Mouse (Mus musculus): ENCODE data around the gene Gm11634. TPM values are rescaled to one million over a fixed set of nuclear protein-coding genes. Genes with fewer than 3 reads are reported as not detected.
"Not testable (repeated sequence)": the region's sequence is repeated elsewhere in the genome, so short reads cannot be mapped to it uniquely, and the experiment has no call there.

The Gm11634 gene
- total RNA-seq (2021), result not detected in 2 replicates
- long read RNA-seq, result 0 reads

DNA sequence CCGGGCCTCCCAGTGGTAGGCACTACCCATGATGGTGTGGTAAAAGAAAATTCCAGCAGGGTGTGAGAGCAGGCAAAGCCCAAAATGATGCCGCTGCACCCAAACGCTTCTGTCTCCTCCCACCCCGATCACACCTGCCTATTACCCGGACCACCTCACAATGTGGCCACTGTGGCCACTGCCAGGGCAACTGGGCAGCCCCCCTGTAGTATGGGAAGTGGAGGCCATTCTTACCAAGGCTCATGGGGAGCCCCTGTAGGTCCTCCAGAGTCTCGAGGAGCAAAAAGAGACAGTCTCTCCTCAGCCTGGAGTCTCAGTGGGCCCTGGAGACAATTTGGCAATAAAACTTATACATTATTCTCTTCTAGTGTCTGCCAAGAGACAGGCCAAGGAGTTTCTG lies at the start of gene Gm11634:
Gene Gm11634 (minus strand): TSS at position 101 of the 400 bp plus-strand sequence.
- no peak for DNase-seq

- DNase-seq, result not testable (repeated sequence)
These were observed 48.0 kb upstream of the Gm11634 start for GRCm38 (mm10) chr11:101647093-101647492.

- DNase-seq, result not testable (repeated sequence)
These were observed 47.3 kb upstream of the Gm11634 start for GRCm38 (mm10) chr11:101646283-101646794.

- DNase-seq, result peak; percentile 66
These were observed 46.6 kb upstream of the Gm11634 start for GRCm38 (mm10) chr11:101645411-101646282.

GRCm38 (mm10) chr11:101645043-101645410 lies 46.0 kb upstream of the Gm11634 start:
- DNase-seq, result not testable (repeated sequence)

GRCm38 (mm10) chr11:101644591-101644990 lies 45.5 kb upstream of the Gm11634 start:
- no peak for DNase-seq

GRCm38 (mm10) chr11:101642931-101643330 lies 43.9 kb upstream of the Gm11634 start:
- DNase-seq, result no peak

- DNase-seq, result not testable (repeated sequence)
These were observed 42.9 kb upstream of the Gm11634 start for GRCm38 (mm10) chr11:101641710-101642642.

- peak; percentile 82 for DNase-seq
These were observed 42.0 kb upstream of the Gm11634 start for GRCm38 (mm10) chr11:101640857-101641709.

DNA sequence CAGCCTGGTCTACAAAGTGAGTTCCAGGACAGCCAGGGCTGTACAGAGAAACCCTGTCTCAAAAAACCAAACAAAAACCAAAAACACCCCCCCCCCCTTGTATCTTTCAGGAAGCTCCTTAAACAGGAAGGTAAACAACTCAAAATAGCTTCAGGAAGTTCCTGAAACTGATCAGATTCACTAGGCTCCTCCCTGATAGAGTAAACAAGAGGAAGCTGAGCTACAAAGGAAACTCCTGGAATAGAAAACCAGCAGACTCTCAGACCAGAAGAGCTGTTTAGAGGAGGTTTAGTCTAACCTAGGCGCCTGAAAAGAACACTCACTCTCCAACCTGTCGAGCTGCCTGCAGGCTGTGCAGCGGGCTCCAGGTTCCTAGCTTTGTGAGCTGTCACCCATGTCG lies 40.7 kb upstream of the Gm11634 start:
- DNase-seq, result no peak

DNA sequence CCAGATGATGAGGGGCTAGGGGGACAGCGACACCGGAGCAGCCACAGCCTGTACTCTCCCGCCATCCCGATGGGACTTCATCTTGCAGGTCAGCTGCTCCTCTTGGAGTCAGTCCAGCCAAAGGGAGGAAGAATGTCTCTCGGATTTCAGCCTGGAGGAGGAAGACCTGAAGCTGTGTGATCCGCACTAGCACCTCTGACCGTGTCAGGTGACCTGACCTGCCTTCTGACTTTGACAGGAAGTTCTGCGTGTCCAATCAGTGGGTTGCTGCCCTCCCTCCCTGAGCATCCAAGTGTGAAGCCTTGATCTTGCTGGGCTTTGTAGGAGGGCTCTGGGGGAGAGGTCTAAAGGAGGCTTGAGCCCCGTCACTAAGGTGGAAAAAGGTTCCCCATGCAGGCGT lies 36.6 kb upstream of the Gm11634 start:
- DNase-seq, result no peak

GRCm38 (mm10) chr11:101628733-101629417 lies 29.8 kb upstream of the Gm11634 start:
- DNase-seq, result not testable (repeated sequence)

GRCm38 (mm10) chr11:101627857-101628559 lies 29.0 kb upstream of the Gm11634 start:
- DNase-seq, result peak; percentile 92

DNA sequence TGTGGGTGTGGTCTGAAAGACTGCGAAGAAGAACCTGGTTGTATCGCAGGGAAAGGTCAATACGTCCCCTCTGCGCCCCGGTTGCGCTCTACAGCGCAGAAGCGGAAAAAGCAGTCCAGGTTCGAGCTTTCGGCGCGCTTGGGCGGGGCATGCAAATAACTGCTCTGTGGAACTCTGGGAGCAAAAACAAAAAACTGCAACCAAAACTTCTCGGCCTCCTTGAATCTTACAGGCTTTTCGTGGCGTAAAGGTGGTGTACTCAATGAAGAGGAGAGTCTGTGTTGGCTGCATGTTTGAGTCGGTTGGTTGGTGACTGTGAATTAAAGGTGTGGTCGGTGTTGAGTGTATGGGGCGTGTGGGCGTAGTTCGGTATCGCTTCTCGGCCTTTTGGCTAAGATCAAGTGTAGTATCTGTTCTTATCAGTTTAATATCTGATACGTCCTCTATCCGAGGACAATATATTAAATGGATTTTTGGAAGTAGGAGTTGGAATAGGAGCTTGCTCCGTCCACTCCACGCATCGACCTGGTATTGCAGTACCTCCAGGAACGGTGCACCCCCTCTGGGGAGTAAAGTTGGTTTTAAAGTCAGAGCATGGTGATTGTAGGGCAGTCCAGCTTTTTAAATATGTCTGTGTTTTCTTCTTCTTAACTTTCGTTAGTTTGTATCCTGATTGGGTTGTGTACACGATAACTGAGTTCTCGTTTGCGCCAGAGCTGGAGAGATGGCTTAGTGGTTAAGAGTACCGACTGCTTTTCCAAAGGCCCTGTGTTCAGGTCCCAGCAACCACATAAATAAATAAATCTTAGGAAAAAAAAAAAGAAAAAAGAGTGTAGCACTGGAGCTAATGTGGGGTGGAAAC lies 28.2 kb upstream of the Gm11634 start, which contains the start of gene Rdm1:
Gene Rdm1 (plus strand): TSS at position 201 of the 862 bp plus-strand sequence.
- peak; percentile 84 for DNase-seq

DNA sequence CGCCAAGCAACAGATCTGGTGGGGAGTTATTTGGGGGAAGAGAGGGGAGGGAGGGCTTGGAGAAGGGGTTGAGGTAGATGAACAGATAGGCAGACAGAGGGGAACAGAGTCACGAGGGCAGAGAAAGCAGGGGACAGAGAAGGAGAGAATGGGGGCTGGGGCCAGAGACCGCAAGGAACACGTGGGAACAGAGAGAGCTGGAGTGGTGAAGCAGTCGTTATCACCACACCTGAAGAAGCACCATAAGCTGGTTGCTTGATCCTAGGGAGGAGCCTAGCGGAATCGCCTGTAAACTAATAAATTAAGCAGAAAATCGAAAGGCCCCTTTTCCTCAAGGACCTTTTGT lies 27.6 kb upstream of the Gm11634 start:
- no peak for DNase-seq

- DNase-seq, result not testable (repeated sequence)
These were observed 21.1 kb upstream of the Gm11634 start for GRCm38 (mm10) chr11:101620022-101620655.

- DNase-seq, result no peak
These were observed 19.5 kb upstream of the Gm11634 start for GRCm38 (mm10) chr11:101618596-101618995.

DNA sequence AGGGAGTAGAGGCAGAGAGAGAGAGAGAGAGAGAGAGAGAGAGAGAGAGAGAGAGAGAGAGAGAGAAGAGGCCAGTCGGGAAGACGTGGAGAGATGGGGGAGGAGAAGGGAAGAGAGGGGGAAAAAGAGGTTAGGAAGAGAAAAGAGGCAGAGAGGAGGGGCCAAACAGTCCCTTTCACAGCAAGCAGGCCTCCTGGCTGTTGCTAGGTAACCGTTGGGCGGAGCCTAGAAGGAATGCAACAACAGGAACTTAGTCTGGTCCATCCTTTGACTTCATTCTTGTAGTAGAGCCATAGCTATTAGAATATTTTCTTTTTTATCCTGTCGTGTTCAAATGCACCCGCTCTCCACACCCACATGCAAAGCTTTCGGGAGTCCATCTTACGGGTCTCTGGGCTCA lies 18.8 kb upstream of the Gm11634 start:
- DNase-seq, result peak; percentile 35

Measured in adrenal gland, postnatal 25 days (tissue).